Mouse (Mus musculus): ENCODE results near the gene Paqr9. TPM values are rescaled to one million over a fixed set of nuclear protein-coding genes. Genes with fewer than 3 reads are reported as not detected.

Gene Paqr9
- total and polyA plus RNA-seq, 3 experiments: not detected

- Histone ChIP-seq H3K27me3 (replicated peaks) (no peaks in the 10 kb centered on the region), H3K79me2 (replicated peaks; ENCODE audit: control insufficient read depth, extremely low read depth, insufficient read depth, poor library complexity, severe bottlenecking) (no peaks in the 10 kb centered on the region), H3K9ac (ENCODE audit: insufficient read depth, low read depth) (no peak overlapping the region), H3K4me1 (ENCODE audit: control insufficient read depth in 1 of 2, insufficient read depth in 2 of 2) (peaks cover 0 to 8% of the 10 kb centered on the region in 2 experiments; a peak in 2 of 4 replicates), H3K4me3 (replicated peaks in 1 of 3; ENCODE audit: low read depth in 2 of 3, low read length in 2 of 3, poor library complexity in 1 of 3) (no peak overlapping the region), H3K27ac (ENCODE audit: insufficient read depth, low read depth) (no peak overlapping the region), H3K4me2 (ENCODE audit: insufficient read depth, low read depth, poor library complexity, severe bottlenecking) (no peak overlapping the region), H3K36me3 (replicated peaks in 1 of 2; ENCODE audit: control insufficient read depth in 1 of 2, insufficient read depth in 1 of 2, low read length in 1 of 2) (no peaks in the 10 kb centered on the region), H3K9me3 (replicated peaks; ENCODE audit: low read length) (no peaks in the 10 kb centered on the region)
- no peak for DNase-seq (ENCODE audit: extremely low read depth)
- in situ Hi-C loops (cut with MboI; ENCODE audit: low pct_ligation_motif_present, low pct_unique_long_range_greater_than_20kb, low sequenced_read_pairs) (no loop called here), dilution Hi-C loops (cut with MboI; ENCODE audit: extremely low pct_ligation_motif_present, extremely low pct_unique_long_range_greater_than_20kb, low sequenced_read_pairs) (no loop called here)
- TF ChIP-seq ELF1 (IDR thresholded peaks at IDR 0.05; ENCODE audit: low read depth, low read length) (0 out of 2 replicates have a peak, but pooled peaks have one; percentile 5), CHD2 (IDR thresholded peaks at IDR 0.05; ENCODE audit: low read length) (no peak), JUN (IDR thresholded peaks at IDR 0.05; ENCODE audit: insufficient read depth, low read depth, low read length) (no peak), IRF4 (IDR thresholded peaks at IDR 0.05; ENCODE audit: low read depth, low read length) (no peak)
These were observed 34.8 kb downstream of the Paqr9 start for GRCm38 (mm10) chr9:95594291-95594690.

DNA sequence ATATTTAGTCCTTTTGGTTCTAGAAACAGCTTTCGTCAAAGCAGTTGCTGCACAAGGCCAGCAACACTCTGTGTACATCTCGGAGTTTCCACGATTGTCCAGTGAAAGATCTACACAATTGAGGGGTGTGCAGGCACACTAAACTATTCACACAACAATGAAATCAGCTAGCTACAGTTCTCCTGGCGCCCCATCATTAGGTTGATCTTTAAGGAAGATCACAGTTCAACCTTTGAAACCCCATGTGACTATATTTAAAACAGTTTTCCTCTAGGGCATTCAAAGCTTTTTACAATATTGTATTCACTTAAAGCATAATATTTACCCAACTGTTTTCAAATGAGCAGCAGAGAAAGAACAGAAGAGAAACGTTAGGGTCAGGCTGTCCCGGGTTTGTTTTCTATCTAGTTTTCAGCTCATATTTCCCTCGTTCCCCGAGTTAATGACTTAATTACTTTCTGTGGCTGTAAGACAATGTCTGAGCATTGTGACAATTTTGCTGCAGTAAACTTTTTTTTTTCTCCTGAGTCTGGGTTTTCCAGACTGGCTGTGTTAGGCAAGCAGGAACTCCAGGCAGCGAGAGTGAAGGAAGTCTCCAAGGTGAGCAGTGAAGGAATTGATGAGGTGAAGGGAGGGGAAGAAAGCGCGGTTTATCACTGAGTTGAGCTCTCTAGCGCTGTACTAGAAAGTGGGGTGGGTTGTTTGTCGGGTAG, 38.2 kb downstream of the Paqr9 start:
- DNase-seq (ENCODE audit: extremely low read depth): no peak
- Histone ChIP-seq H3K27ac (ENCODE audit: insufficient read depth, low read depth) (no peak overlapping the region), H3K9ac (ENCODE audit: insufficient read depth, low read depth) (no peak overlapping the region), H3K79me2 (replicated peaks; ENCODE audit: control insufficient read depth, extremely low read depth, insufficient read depth, poor library complexity, severe bottlenecking) (no peaks in the 10 kb centered on the region), H3K4me3 (replicated peaks in 1 of 3; ENCODE audit: low read depth in 2 of 3, low read length in 2 of 3, poor library complexity in 1 of 3) (no peak overlapping the region), H3K9me3 (replicated peaks; ENCODE audit: low read length) (no peaks in the 10 kb centered on the region), H3K27me3 (replicated peaks) (no peaks in the 10 kb centered on the region), H3K36me3 (replicated peaks in 1 of 2; ENCODE audit: control insufficient read depth in 1 of 2, insufficient read depth in 1 of 2, low read length in 1 of 2) (no peaks in the 10 kb centered on the region), H3K4me1 (ENCODE audit: control insufficient read depth in 1 of 2, insufficient read depth in 2 of 2) (peaks cover 0 to 4% of the 10 kb centered on the region in 2 experiments; a peak in 2 of 4 replicates), H3K4me2 (ENCODE audit: insufficient read depth, low read depth, poor library complexity, severe bottlenecking) (no peak overlapping the region)
- TF ChIP-seq CHD2 (IDR thresholded peaks at IDR 0.05; ENCODE audit: low read length): no peak
- no peak for TF ChIP-seq MYC (IDR thresholded peaks at IDR 0.05; ENCODE audit: low read depth, low read length)
- TF ChIP-seq MXI1 (IDR thresholded peaks at IDR 0.05; ENCODE audit: low read depth, low read length): no peak
- no peak for TF ChIP-seq PAX5 (IDR thresholded peaks at IDR 0.05; ENCODE audit: low read length)
- no peak for TF ChIP-seq ZNF384 (IDR thresholded peaks at IDR 0.05; ENCODE audit: low read depth, low read length)
- TF ChIP-seq TBP (conservative IDR thresholded peaks at IDR 0.05; ENCODE audit: low read depth, low read length): no peak
- TF ChIP-seq IRF4 (IDR thresholded peaks at IDR 0.05; ENCODE audit: low read depth, low read length): no peak
- TF ChIP-seq JUN (IDR thresholded peaks at IDR 0.05; ENCODE audit: insufficient read depth, low read depth, low read length): no peak
- no peak for TF ChIP-seq JUND (conservative IDR thresholded peaks at IDR 0.05; ENCODE audit: low read depth, low read length)
- TF ChIP-seq POLR2AphosphoS2 (IDR thresholded peaks at IDR 0.05; ENCODE audit: low read depth, low read length): no peak
- in situ Hi-C loops (cut with MboI; ENCODE audit: low pct_ligation_motif_present, low pct_unique_long_range_greater_than_20kb, low sequenced_read_pairs) (no loop called here), dilution Hi-C loops (cut with MboI; ENCODE audit: extremely low pct_ligation_motif_present, extremely low pct_unique_long_range_greater_than_20kb, low sequenced_read_pairs) (no loop called here)

DNA sequence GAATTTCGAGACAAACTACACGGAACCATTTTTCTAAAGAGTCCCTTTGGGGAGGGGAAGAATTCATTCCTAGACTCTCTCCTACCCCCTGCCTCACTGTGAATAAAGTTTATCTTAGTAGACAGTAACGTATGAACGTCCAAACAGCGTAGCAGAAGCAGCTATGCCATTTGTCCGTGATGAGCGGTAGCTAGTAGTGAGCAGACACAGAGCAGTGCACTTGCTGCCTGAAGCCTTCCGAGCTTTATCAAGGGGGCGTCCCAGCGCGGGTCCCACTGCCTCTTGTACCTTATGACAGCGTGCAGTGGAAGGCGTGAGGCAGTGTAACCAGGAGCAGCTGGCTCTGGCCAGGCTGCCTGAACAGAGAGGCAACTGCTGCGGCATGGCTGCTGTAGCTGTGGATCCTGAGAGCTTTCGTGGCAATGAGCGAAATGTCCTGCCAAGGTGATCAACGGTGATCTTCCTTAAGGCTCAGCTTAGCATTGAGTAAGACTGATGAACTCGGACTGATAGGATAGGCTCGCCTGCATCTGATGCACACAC, 38.8 kb downstream of the Paqr9 start:
- Histone ChIP-seq H3K36me3 (replicated peaks in 1 of 2; ENCODE audit: control insufficient read depth in 1 of 2, insufficient read depth in 1 of 2, low read length in 1 of 2) (no peaks in the 10 kb centered on the region), H3K27ac (ENCODE audit: insufficient read depth, low read depth) (no peak overlapping the region), H3K4me3 (replicated peaks in 1 of 3; ENCODE audit: low read depth in 2 of 3, low read length in 2 of 3, poor library complexity in 1 of 3) (no peak overlapping the region), H3K27me3 (replicated peaks) (no peaks in the 10 kb centered on the region), H3K79me2 (replicated peaks; ENCODE audit: control insufficient read depth, extremely low read depth, insufficient read depth, poor library complexity, severe bottlenecking) (no peaks in the 10 kb centered on the region), H3K4me2 (ENCODE audit: insufficient read depth, low read depth, poor library complexity, severe bottlenecking) (no peak overlapping the region), H3K4me1 (ENCODE audit: control insufficient read depth in 1 of 2, insufficient read depth in 2 of 2) (peaks cover under 1 to 10% of the 10 kb centered on the region in 2 experiments), H3K9me3 (replicated peaks; ENCODE audit: low read length) (no peaks in the 10 kb centered on the region), H3K9ac (ENCODE audit: insufficient read depth, low read depth) (no peak overlapping the region)
- no peak for TF ChIP-seq TBP (conservative IDR thresholded peaks at IDR 0.05; ENCODE audit: low read depth, low read length)
- TF ChIP-seq ZNF384 (IDR thresholded peaks at IDR 0.05; ENCODE audit: low read depth, low read length): no peak
- TF ChIP-seq EP300 (IDR thresholded peaks at IDR 0.05; ENCODE audit: low read length): no peak
- no peak for TF ChIP-seq MAZ (IDR thresholded peaks at IDR 0.05; ENCODE audit: low read depth, low read length)
- no peak for TF ChIP-seq POLR2AphosphoS2 (IDR thresholded peaks at IDR 0.05; ENCODE audit: low read depth, low read length)
- TF ChIP-seq USF1 (IDR thresholded peaks at IDR 0.05; ENCODE audit: low read depth, low read length): no peak
- TF ChIP-seq IRF4 (IDR thresholded peaks at IDR 0.05; ENCODE audit: low read depth, low read length): no peak
- no peak for TF ChIP-seq CHD1 (IDR thresholded peaks at IDR 0.05; ENCODE audit: low read depth, low read length)
- dilution Hi-C loops (cut with MboI; ENCODE audit: extremely low pct_ligation_motif_present, extremely low pct_unique_long_range_greater_than_20kb, low sequenced_read_pairs) (no loop called here), in situ Hi-C loops (cut with MboI; ENCODE audit: low pct_ligation_motif_present, low pct_unique_long_range_greater_than_20kb, low sequenced_read_pairs) (no loop called here)
- no peak for DNase-seq (ENCODE audit: extremely low read depth)
